Mouse (Mus musculus) CH12.LX (cell line): ENCODE results near the gene Ebf1. TPM values are rescaled to one million over a fixed set of nuclear protein-coding genes. Genes with fewer than 3 reads are reported as not detected.
A peak's percentile ranks its signal among the peaks of the same experiment; 100 is the strongest.

ENCODE experiments used
- DNase-seq: peaks from one replicate; pipeline ENCODE4 v3.0.0-alpha.2; 2013; ENCODE audit errors: extremely low read depth
- H3K27ac ChIP-seq: 2 replicates; pipeline ENCODE4 v1.5.1; 2012; ENCODE audit warnings: low read depth, mild to moderate bottlenecking, control low read depth, moderate library complexity; ENCODE audit not compliant: insufficient read depth
- H3K27me3 ChIP-seq: replicated peaks from 2 replicates; pipeline ENCODE3; 2012; ENCODE audit warnings: inconsistent platforms
- H3K36me3 ChIP-seq, 2 experiments: replicated peaks in 1 of 2; 2 replicates each; pipeline versions ENCODE3 to v1.6.1; 2012; ENCODE audit warnings: inconsistent platforms in 1 of 2, low read length in 1 of 2, mild to moderate bottlenecking in 1 of 2, mixed read lengths in 1 of 2, moderate library complexity in 1 of 2; ENCODE audit not compliant: control insufficient read depth in 1 of 2, insufficient read depth in 1 of 2
- H3K4me1 ChIP-seq, 2 experiments: 2 replicates each; pipeline ENCODE4 v1.6.1; 2012; ENCODE audit warnings: inconsistent platforms in 1 of 2, moderate library complexity in 1 of 2; ENCODE audit not compliant: insufficient read depth in 2 of 2, control insufficient read depth in 1 of 2
- H3K4me2 ChIP-seq: 2 replicates; pipeline ENCODE4 v1.6.1; 2012; ENCODE audit warnings: low read depth, mild to moderate bottlenecking, control low read depth; ENCODE audit not compliant: poor library complexity, insufficient read depth, severe bottlenecking
- H3K4me3 ChIP-seq, 3 experiments: fragments of 150-350 bp in 1 of 3; sonication (generic) in 1 of 3; replicated peaks in 1 of 3; 2 replicates each; pipeline versions ENCODE3 to v1.5.1; 2011 to 2012; ENCODE audit warnings: low read depth in 2 of 3, low read length in 2 of 3, mild to moderate bottlenecking in 2 of 3, moderate library complexity in 2 of 3, control low read depth in 1 of 3, improper control_type of control experiment in 1 of 3, inconsistent platforms in 1 of 3, mixed read lengths in 1 of 3; ENCODE audit not compliant: poor library complexity in 1 of 3
- H3K79me2 ChIP-seq: replicated peaks from 2 replicates; pipeline ENCODE4 v1.6.1; 2012; ENCODE audit warnings: mild to moderate bottlenecking, moderate library complexity; ENCODE audit not compliant: control insufficient read depth, poor library complexity, insufficient read depth, severe bottlenecking; ENCODE audit errors: extremely low read depth
- H3K9ac ChIP-seq: 2 replicates; pipeline ENCODE4 v1.6.1; 2012; ENCODE audit warnings: low read depth, mild to moderate bottlenecking, control low read depth, moderate library complexity; ENCODE audit not compliant: insufficient read depth
- H3K9me3 ChIP-seq: replicated peaks from 2 replicates; pipeline ENCODE3; 2012; ENCODE audit warnings: low read length, inconsistent platforms, mixed read lengths
- BHLHE40 ChIP-seq: IDR thresholded peaks from 2 replicates; pipeline ENCODE4 v1.6.1; 2011; ENCODE audit warnings: mild to moderate bottlenecking, low read depth, low read length, improper control_type of control experiment
- CTCF ChIP-seq, 2 experiments: IDR thresholded peaks in 1 of 2; conservative IDR thresholded peaks in 1 of 2; 2 replicates each; pipeline ENCODE4 v1.5.1; 2011 to 2012; ENCODE audit warnings: low read depth in 2 of 2, low read length in 2 of 2, improper control_type of control experiment in 1 of 2, inconsistent platforms in 1 of 2, mild to moderate bottlenecking in 1 of 2, moderate library complexity in 1 of 2
- IRF4 ChIP-seq: IDR thresholded peaks from 2 replicates; pipeline ENCODE4 v1.6.1; 2014; ENCODE audit warnings: low read depth, mild to moderate bottlenecking, inconsistent platforms, low read length, improper control_type of control experiment
- KAT2A ChIP-seq: IDR thresholded peaks from 2 replicates; pipeline ENCODE4 v1.6.1; 2012; ENCODE audit warnings: low read length, improper control_type of control experiment, inconsistent platforms; ENCODE audit not compliant: insufficient replicate concordance
- MAX ChIP-seq: IDR thresholded peaks from 2 replicates; pipeline ENCODE4 v1.6.1; 2011; ENCODE audit warnings: low read length, improper control_type of control experiment
- MEF2A ChIP-seq: IDR thresholded peaks from 2 replicates; pipeline ENCODE4 v1.6.1; 2014; ENCODE audit warnings: low read depth, mild to moderate bottlenecking, inconsistent platforms, low read length, improper control_type of control experiment, borderline replicate concordance
- MXI1 ChIP-seq: IDR thresholded peaks from 2 replicates; pipeline ENCODE4 v1.6.1; 2011; ENCODE audit warnings: mild to moderate bottlenecking, low read depth, low read length, improper control_type of control experiment
- MYC ChIP-seq: IDR thresholded peaks from 2 replicates; pipeline ENCODE4 v1.6.1; 2011; ENCODE audit warnings: low read depth, mild to moderate bottlenecking, improper control_type of control experiment, low read length
- POLR2A ChIP-seq: IDR thresholded peaks from 2 replicates; pipeline ENCODE4 v1.6.1; 2011; ENCODE audit warnings: low read depth, mild to moderate bottlenecking, improper control_type of control experiment, low read length
- RAD21 ChIP-seq: IDR thresholded peaks from 2 replicates; pipeline ENCODE4 v1.6.1; 2011; ENCODE audit warnings: low read depth, mild to moderate bottlenecking, low read length, improper control_type of control experiment, moderate library complexity
- SIN3A ChIP-seq: IDR thresholded peaks from 2 replicates; pipeline ENCODE4 v1.6.1; 2012; ENCODE audit warnings: low read length, improper control_type of control experiment, inconsistent platforms
- SMC3 ChIP-seq: IDR thresholded peaks from 2 replicates; pipeline ENCODE4 v1.6.1; 2011; ENCODE audit warnings: low read depth, low read length, improper control_type of control experiment
- TBP ChIP-seq: conservative IDR thresholded peaks from 2 replicates; pipeline ENCODE4 v1.6.1; 2011; ENCODE audit warnings: low read depth, low read length, improper control_type of control experiment
- ZC3H11A ChIP-seq: IDR thresholded peaks from 2 replicates; pipeline ENCODE4 v1.6.1; 2012; ENCODE audit warnings: low read depth, mild to moderate bottlenecking, inconsistent platforms, low read length, improper control_type of control experiment
- ZNF384 ChIP-seq: IDR thresholded peaks from 2 replicates; pipeline ENCODE4 v1.6.1; 2012; ENCODE audit warnings: low read depth, low read length, improper control_type of control experiment, inconsistent platforms
- dilution Hi-C: fragments of 300-500 bp; cut with MboI; formaldehyde crosslinking; loops from 2 replicates; pipeline ENCODE4 v1.14.3; 2020; ENCODE audit warnings: low sequenced_read_pairs; ENCODE audit not compliant: extremely low pct_unique_long_range_greater_than_20kb, extremely low pct_ligation_motif_present
- in situ Hi-C: fragments of 300-500 bp; cut with MboI; formaldehyde crosslinking; loops from 3 replicates; pipeline ENCODE4 v1.14.3; 2019; ENCODE audit warnings: low sequenced_read_pairs, low pct_ligation_motif_present, low pct_unique_long_range_greater_than_20kb, mixed read lengths
- polyA plus RNA-seq: library from polyadenylated mRNA; unstranded; fragments of >175 nt; gene quantifications from 2 replicates; pipeline ENCODE4 v1.2.1, GENCODE M21; 2012; ENCODE audit warnings: low read depth; ENCODE audit not compliant: insufficient read length
- total RNA-seq, 2 experiments: library from RNA; depleted of rRNA; stranded (reverse); fragments of 300-350 nt in 1 of 2; fragments of >200 nt in 1 of 2; gene quantifications; 2 replicates each; pipeline ENCODE4 v1.2.3; 2012 to 2014

The Ebf1 gene
- total and polyA plus RNA-seq, 3 experiments = 37.8 to 60.7 (median 42.8) TPM

- DNase-seq = peak; percentile 35
- Histone ChIP-seq H3K4me1 (peaks cover 16 to 51% of the 10 kb centered on the region in 2 experiments), H3K27me3 (no peaks in the 10 kb centered on the region), H3K9me3 (no peaks in the 10 kb centered on the region), H3K27ac (no peak overlapping the region), H3K36me3 (no peaks in the 10 kb centered on the region), H3K4me2 (no peak overlapping the region), H3K4me3 (peak overlapping the region in 1 of 3 experiments; percentile 17)
- in situ Hi-C loops (loop anchor here (25.0 kb wide), 2 partner anchors 1059 to 1309 kb away; no protein-coding TSS in a partner anchor), dilution Hi-C loops (no loop called here)
- TF ChIP-seq ZC3H11A (no peak), MAX (no peak), BHLHE40 (peak; percentile 14; the same call in 1 of the 2 replicates), MXI1 (no peak)
- TF ChIP-seq, all 38 proteins: peak for 1
- Histone ChIP-seq H3K9ac (no peak overlapping the region), H3K79me2 (no peaks in the 10 kb centered on the region)
These were observed 39.2 kb upstream of the Ebf1 start for GRCm38 (mm10) chr11:44577911-44578310.

GRCm38 (mm10) chr11:44581277-44581683, 35.8 kb upstream of the Ebf1 start:
- Histone ChIP-seq H3K4me1 (peaks cover 7 to 34% of the 10 kb centered on the region in 2 experiments), H3K27me3 (no peaks in the 10 kb centered on the region), H3K9me3 (no peaks in the 10 kb centered on the region), H3K4me3 (peak overlapping the region; percentile 3 to 22 (median 21)), H3K27ac (no peak overlapping the region), H3K9ac (0 out of 2 replicates have a peak overlapping the region, but pooled peaks have one; percentile 10), H3K79me2 (no peaks in the 10 kb centered on the region), H3K36me3 (no peaks in the 10 kb centered on the region), H3K4me2 (peak overlapping the region; percentile 62)
- DNase-seq = peak; percentile 90
- 0 out of 2 replicates have a peak, but pooled peaks have one; percentile 5 for TF ChIP-seq MEF2A
- TF ChIP-seq SMC3 = peak; percentile 79
- TF ChIP-seq CTCF (conservative IDR thresholded peaks at IDR 0.05 in 1 of 2, IDR thresholded peaks at IDR 0.05 in 1 of 2; ENCODE audit: low read depth in 2 of 2, low read length in 2 of 2) = peak in 1 of 2 experiments; percentile 86; a peak in 3 of 4 replicates
- no peak for TF ChIP-seq KAT2A
- TF ChIP-seq SIN3A = 0 out of 2 replicates have a peak, but pooled peaks have one; percentile 25
- TF ChIP-seq RAD21 = peak; percentile 84
- TF ChIP-seq IRF4 = peak; percentile 42; the same call in 1 of the 2 replicates
- TF ChIP-seq POLR2A = no peak
- TF ChIP-seq MYC = peak; percentile 49; the same call in 1 of the 2 replicates
- TF ChIP-seq ZNF384 = peak; percentile 75
- peak; percentile 87 for TF ChIP-seq TBP
- in situ Hi-C loops (loop anchor here (25.0 kb wide), 2 partner anchors 1056 to 1306 kb away; no protein-coding TSS in a partner anchor), dilution Hi-C loops (no loop called here)
